Mouse (Mus musculus) liver, embryonic 16.5 days (tissue): ENCODE results near the gene D630036H23Rik. TPM values are rescaled to one million over a fixed set of nuclear protein-coding genes. Genes with fewer than 3 reads are reported as not detected.
"Not testable (repeated sequence)": the region's sequence is repeated elsewhere in the genome, so short reads cannot be mapped to it uniquely, and the experiment has no call there.

Source experiments
- ATAC-seq: fragments of 200-750 bp; cut with Nextera tagmentation; 2 replicates; pipeline ENCODE4 v1.8.0; 2017; ENCODE audit warnings: low read depth, mild to moderate bottlenecking, moderate number of reproducible peaks, moderate library complexity
- H3K27ac ChIP-seq: fragments of 300-500 bp; sonication (generic); 2 replicates; pipeline ENCODE4 v1.5.1; 2014; ENCODE audit warnings: mild to moderate bottlenecking, low read length
- H3K27me3 ChIP-seq: fragments of 300-500 bp; sonication (generic); 2 replicates; pipeline ENCODE4 v1.6.1; 2014; ENCODE audit warnings: low read depth, low read length, mixed read lengths; ENCODE audit not compliant: control insufficient read depth, insufficient read depth
- H3K36me3 ChIP-seq: fragments of 300-500 bp; sonication (generic); 2 replicates; pipeline ENCODE4 v1.6.1; 2014; ENCODE audit warnings: mild to moderate bottlenecking; ENCODE audit not compliant: control insufficient read depth, insufficient read depth
- H3K4me1 ChIP-seq: fragments of 300-500 bp; sonication (generic); 2 replicates; pipeline ENCODE4 v1.6.1; 2014; ENCODE audit warnings: low read depth, low read length, mixed read lengths; ENCODE audit not compliant: control insufficient read depth
- H3K4me2 ChIP-seq: fragments of 300-500 bp; sonication (generic); 2 replicates; pipeline ENCODE4 v1.6.1; 2014; ENCODE audit warnings: low read depth, low read length, mixed read lengths
- H3K4me3 ChIP-seq: fragments of 300-500 bp; sonication (generic); 2 replicates; pipeline ENCODE4 v1.5.1; 2014; ENCODE audit warnings: low read depth, mild to moderate bottlenecking, low read length
- H3K9ac ChIP-seq: fragments of 300-500 bp; sonication (generic); 2 replicates; pipeline ENCODE4 v1.6.1; 2014; ENCODE audit warnings: low read depth, low read length
- H3K9me3 ChIP-seq: fragments of 300-500 bp; sonication (generic); replicated peaks from 2 replicates; pipeline ENCODE4 v1.6.1; 2016; ENCODE audit warnings: low read length; ENCODE audit not compliant: control insufficient read depth
- WGBS: fragments of 180-500 bp; shearing (Covaris S2); extraction: QIAGEN DNeasy Blood & Tissue Kit; methylation state at CpG from one replicate; pipeline ENCODE4 v1.1.7; 2014; ENCODE audit not compliant: insufficient replicate concordance; 5-methylcytosine and 5-hydroxymethylcytosine counted together
- polyA plus RNA-seq: library from polyadenylated mRNA; unstranded; fragments of >200 nt; fragmentation: Nextera tagmentation; extraction: Ambion mirVana; gene quantifications from 2 replicates; pipeline ENCODE4 v1.2.1, GENCODE M21; 2015

D630036H23Rik gene
- polyA plus RNA-seq, 1 experiment from 2014 or later: 0.20 TPM

GRCm38 (mm10) chr12:36380254-36380653 lies 1.7 kb downstream of the D630036H23Rik start:
- H3K9ac ChIP-seq: no peak overlapping the region
- no peaks in the 10 kb centered on the region for H3K27me3 ChIP-seq
- H3K4me1 ChIP-seq: peaks cover 3% of the 10 kb centered on the region
- H3K4me3 ChIP-seq: no peak overlapping the region
- H3K9me3 ChIP-seq: no peaks in the 10 kb centered on the region
- 52% methylated on average over 3 of the region's 3 CpGs for WGBS
- no peak for ATAC-seq
- H3K4me2 ChIP-seq: no peak overlapping the region
- no peak overlapping the region for H3K27ac ChIP-seq
- no peaks in the 10 kb centered on the region for H3K36me3 ChIP-seq

- not testable (repeated sequence) for H3K9ac ChIP-seq, H3K36me3 ChIP-seq, H3K9me3 ChIP-seq, H3K27me3 ChIP-seq, H3K4me2 ChIP-seq, H3K4me3 ChIP-seq, ATAC-seq, H3K27ac ChIP-seq, H3K4me1 ChIP-seq
- 80% methylated on average over 3 of the region's 4 CpGs for WGBS
Observed at GRCm38 (mm10) chr12:36376391-36376790, 5.6 kb downstream of the D630036H23Rik start.

- Histone ChIP-seq H3K9me3 (no peaks in the 10 kb centered on the region), H3K27me3 (no peaks in the 10 kb centered on the region), H3K4me1 (no peaks in the 10 kb centered on the region), H3K27ac (no peak overlapping the region), H3K4me2 (no peak overlapping the region), H3K9ac (no peak overlapping the region), H3K4me3 (no peak overlapping the region), H3K36me3 (no peaks in the 10 kb centered on the region)
- ATAC-seq: no peak
- whole genome bisulfite sequencing: 33% methylated on average over 4 of the region's 4 CpGs
Observed at GRCm38 (mm10) chr12:36373237-36373998, 8.6 kb downstream of the D630036H23Rik start.

- Histone ChIP-seq H3K9ac (no peak overlapping the region), H3K36me3 (no peaks in the 10 kb centered on the region), H3K27ac (no peak overlapping the region), H3K4me2 (no peak overlapping the region), H3K27me3 (no peaks in the 10 kb centered on the region), H3K9me3 (no peaks in the 10 kb centered on the region), H3K4me1 (no peaks in the 10 kb centered on the region), H3K4me3 (no peak overlapping the region)
- 70% methylated on average over 4 of the region's 4 CpGs for WGBS
- no peak for ATAC-seq
Observed at GRCm38 (mm10) chr12:36364013-36364412, 18.0 kb downstream of the D630036H23Rik start.

- WGBS: 36% methylated on average over 5 of the region's 5 CpGs
- H3K4me1 ChIP-seq: no peaks in the 10 kb centered on the region
Observed at GRCm38 (mm10) chr12:36360693-36361092, 21.3 kb downstream of the D630036H23Rik start.

GRCm38 (mm10) chr12:36360064-36360463 lies 21.9 kb downstream of the D630036H23Rik start:
- H3K9me3 ChIP-seq: no peaks in the 10 kb centered on the region

More at GRCm38 (mm10) chr12:36360693-36361092, 21.3 kb downstream of the D630036H23Rik start:
- Histone ChIP-seq H3K4me2 (no peak overlapping the region), H3K9ac (no peak overlapping the region), H3K36me3 (no peaks in the 10 kb centered on the region), H3K27ac (no peak overlapping the region), H3K27me3 (no peaks in the 10 kb centered on the region), H3K4me3 (no peak overlapping the region), H3K9me3 (no peaks in the 10 kb centered on the region)
- ATAC-seq: no peak

GRCm38 (mm10) chr12:36344131-36344530 lies 37.9 kb downstream of the D630036H23Rik start:
- Histone ChIP-seq H3K4me2 (no peak overlapping the region), H3K9ac (no peak overlapping the region), H3K27ac (no peak overlapping the region), H3K36me3 (no peaks in the 10 kb centered on the region), H3K27me3 (no peaks in the 10 kb centered on the region), H3K9me3 (no peaks in the 10 kb centered on the region), H3K4me1 (no peaks in the 10 kb centered on the region), H3K4me3 (no peak overlapping the region)
- ATAC-seq: no peak
- WGBS: 60% methylated on average over 4 of the region's 4 CpGs

More at GRCm38 (mm10) chr12:36360064-36360463, 21.9 kb downstream of the D630036H23Rik start:
- no peak for ATAC-seq
- H3K9ac ChIP-seq: no peak overlapping the region
- H3K4me2 ChIP-seq: no peak overlapping the region
- no peaks in the 10 kb centered on the region for H3K36me3 ChIP-seq
- H3K27ac ChIP-seq: no peak overlapping the region
- H3K4me1 ChIP-seq: no peaks in the 10 kb centered on the region
- no peaks in the 10 kb centered on the region for H3K27me3 ChIP-seq
- WGBS: 72% methylated on average over 3 of the region's 3 CpGs
- no peak overlapping the region for H3K4me3 ChIP-seq

- 60% methylated on average over 9 of the region's 9 CpGs for WGBS
- H3K27me3 ChIP-seq: no peaks in the 10 kb centered on the region
- no peak for ATAC-seq
Observed at GRCm38 (mm10) chr12:36333837-36334281, 48.1 kb downstream of the D630036H23Rik start.

GRCm38 (mm10) chr12:36332676-36333075 lies 49.3 kb downstream of the D630036H23Rik start:
- H3K9ac ChIP-seq: no peak overlapping the region
- ATAC-seq: no peak
- H3K36me3 ChIP-seq: no peaks in the 10 kb centered on the region
- no peaks in the 10 kb centered on the region for H3K9me3 ChIP-seq
- no peaks in the 10 kb centered on the region for H3K27me3 ChIP-seq
- WGBS: 63% methylated on average over 1 of the region's 1 CpGs
- no peaks in the 10 kb centered on the region for H3K4me1 ChIP-seq
- H3K27ac ChIP-seq: no peak overlapping the region
- H3K4me2 ChIP-seq: no peak overlapping the region
- no peak overlapping the region for H3K4me3 ChIP-seq

More at GRCm38 (mm10) chr12:36333837-36334281, 48.1 kb downstream of the D630036H23Rik start:
- Histone ChIP-seq H3K27ac (no peak overlapping the region), H3K9ac (no peak overlapping the region), H3K9me3 (no peaks in the 10 kb centered on the region), H3K36me3 (no peaks in the 10 kb centered on the region), H3K4me1 (no peaks in the 10 kb centered on the region), H3K4me3 (no peak overlapping the region), H3K4me2 (no peak overlapping the region)
